Mouse (Mus musculus) kidney, embryonic 15.5 days (tissue): ENCODE results near the gene Dab2ip. TPM values are rescaled to one million over a fixed set of nuclear protein-coding genes. Genes with fewer than 3 reads are reported as not detected.
A peak's percentile ranks its signal among the peaks of the same experiment; 100 is the strongest.

ENCODE experiments used
- ATAC-seq: fragments of 200-750 bp; cut with Nextera tagmentation; replicated peaks from 2 replicates; pipeline ENCODE4 v1.8.0; 2017; ENCODE audit warnings: moderate TSS enrichment; ENCODE audit not compliant: low FRiP score
- H3K27ac ChIP-seq: fragments of 300-500 bp; sonication (generic); 2 replicates; pipeline ENCODE4 v1.5.1; 2015; ENCODE audit warnings: mild to moderate bottlenecking, inconsistent platforms
- H3K27me3 ChIP-seq: fragments of 300-500 bp; sonication (generic); 2 replicates; pipeline ENCODE4 v1.6.1; 2015; ENCODE audit warnings: inconsistent platforms
- H3K36me3 ChIP-seq: fragments of 300-500 bp; sonication (generic); 2 replicates; pipeline ENCODE4 v1.6.1; 2015; ENCODE audit warnings: inconsistent platforms
- H3K4me1 ChIP-seq: fragments of 300-500 bp; sonication (generic); 2 replicates; pipeline ENCODE4 v1.6.1; 2015; ENCODE audit warnings: inconsistent platforms
- H3K4me2 ChIP-seq: fragments of 300-500 bp; sonication (generic); 2 replicates; pipeline ENCODE4 v1.6.1; 2015; ENCODE audit warnings: moderate library complexity, mild to moderate bottlenecking, inconsistent platforms
- H3K4me3 ChIP-seq: fragments of 300-500 bp; sonication (generic); replicated peaks from 2 replicates; pipeline ENCODE4 v1.5.1; 2015; ENCODE audit warnings: mild to moderate bottlenecking, inconsistent platforms
- H3K9ac ChIP-seq: fragments of 300-500 bp; sonication (generic); 2 replicates; pipeline ENCODE4 v1.6.1; 2015; ENCODE audit warnings: mild to moderate bottlenecking, inconsistent platforms
- H3K9me3 ChIP-seq: fragments of 300-500 bp; sonication (generic); replicated peaks from 2 replicates; pipeline ENCODE4 v1.6.1; 2016; ENCODE audit warnings: inconsistent platforms
- WGBS: fragments of 180-500 bp; shearing (Covaris S2); methylation state at CpG from one replicate; pipeline ENCODE4 v1.1.7; 2015; ENCODE audit warnings: mixed read lengths; 5-methylcytosine and 5-hydroxymethylcytosine counted together
- polyA plus RNA-seq: library from polyadenylated mRNA; unstranded; fragments of >200 nt; fragmentation: Nextera tagmentation; extraction: Ambion mirVana; gene quantifications from 2 replicates; pipeline ENCODE4 v1.2.1, GENCODE M21; 2015

The Dab2ip gene
- polyA plus RNA-seq, 1 experiment from 2014 or later = 37.5 TPM

- peaks cover 25% of the 10 kb centered on the region for H3K27me3 ChIP-seq
- peaks cover 52% of the 10 kb centered on the region for H3K4me1 ChIP-seq
- no peaks in the 10 kb centered on the region for H3K36me3 ChIP-seq
- no peak overlapping the region for H3K4me2 ChIP-seq
- no peaks in the 10 kb centered on the region for H3K9me3 ChIP-seq
- H3K4me3 ChIP-seq = no peak overlapping the region
- H3K9ac ChIP-seq = no peak overlapping the region
- 52% methylated on average over 9 of the region's 9 CpGs for WGBS
- H3K27ac ChIP-seq = no peak overlapping the region
- ATAC-seq = no peak
Measured at GRCm38 (mm10) chr2:35588368-35588767, 30.3 kb downstream of the Dab2ip start.

GRCm38 (mm10) chr2:35589385-35589784 lies 31.3 kb downstream of the Dab2ip start:
- H3K9ac ChIP-seq = no peak overlapping the region
- H3K36me3 ChIP-seq = no peaks in the 10 kb centered on the region
- H3K27me3 ChIP-seq = peaks cover 15% of the 10 kb centered on the region
- no peak overlapping the region for H3K4me3 ChIP-seq
- no peak for ATAC-seq
- no peaks in the 10 kb centered on the region for H3K9me3 ChIP-seq
- H3K4me2 ChIP-seq = no peak overlapping the region
- no peak overlapping the region for H3K27ac ChIP-seq
- H3K4me1 ChIP-seq = peaks cover 49% of the 10 kb centered on the region
- 76% methylated on average over 10 of the region's 10 CpGs for WGBS

- no peak overlapping the region for H3K4me3 ChIP-seq
- peak; percentile 35 for ATAC-seq
- H3K36me3 ChIP-seq = no peaks in the 10 kb centered on the region
- H3K4me1 ChIP-seq = peaks cover 49% of the 10 kb centered on the region
- no peak overlapping the region for H3K4me2 ChIP-seq
- WGBS = 77% methylated on average over 4 of the region's 4 CpGs
- H3K9me3 ChIP-seq = no peaks in the 10 kb centered on the region
- no peak overlapping the region for H3K27ac ChIP-seq
- no peak overlapping the region for H3K9ac ChIP-seq
- peaks cover 13% of the 10 kb centered on the region; the same call in 1 of the 2 replicates for H3K27me3 ChIP-seq
Measured at GRCm38 (mm10) chr2:35589800-35590199, 31.7 kb downstream of the Dab2ip start.

- ATAC-seq = no peak
- H3K9ac ChIP-seq = no peak overlapping the region
- no peaks in the 10 kb centered on the region for H3K9me3 ChIP-seq
- H3K27me3 ChIP-seq = 0 out of 2 replicates have a peak, but pooled peaks cover 5% of the 10 kb centered on the region
- no peak overlapping the region for H3K27ac ChIP-seq
- no peaks in the 10 kb centered on the region for H3K36me3 ChIP-seq
- no peak overlapping the region for H3K4me2 ChIP-seq
- H3K4me1 ChIP-seq = peaks cover 56% of the 10 kb centered on the region
- H3K4me3 ChIP-seq = no peak overlapping the region
- WGBS = 61% methylated on average over 14 of the region's 14 CpGs
Measured at GRCm38 (mm10) chr2:35591961-35592724, 34.1 kb downstream of the Dab2ip start.

- Histone ChIP-seq H3K4me1 (peaks cover 57% of the 10 kb centered on the region), H3K4me3 (no peak overlapping the region), H3K9me3 (no peaks in the 10 kb centered on the region), H3K27ac (no peak overlapping the region), H3K27me3 (0 out of 2 replicates have a peak, but pooled peaks cover under 1% of the 10 kb centered on the region), H3K4me2 (no peak overlapping the region), H3K36me3 (no peaks in the 10 kb centered on the region), H3K9ac (no peak overlapping the region)
- WGBS = 81% methylated on average over 9 of the region's 9 CpGs
- no peak for ATAC-seq
Measured at GRCm38 (mm10) chr2:35592725-35593392, 34.8 kb downstream of the Dab2ip start.

GRCm38 (mm10) chr2:35593889-35594288 lies 35.8 kb downstream of the Dab2ip start:
- Histone ChIP-seq H3K27me3 (no peaks in the 10 kb centered on the region), H3K36me3 (no peaks in the 10 kb centered on the region), H3K9ac (no peak overlapping the region), H3K4me3 (no peak overlapping the region), H3K4me2 (no peak overlapping the region), H3K4me1 (peaks cover 56% of the 10 kb centered on the region), H3K27ac (no peak overlapping the region), H3K9me3 (no peaks in the 10 kb centered on the region)
- no peak for ATAC-seq
- 70% methylated on average over 7 of the region's 7 CpGs for WGBS

GRCm38 (mm10) chr2:35595102-35595501 lies 37.0 kb downstream of the Dab2ip start:
- H3K27me3 ChIP-seq = no peaks in the 10 kb centered on the region
- 79% methylated on average over 1 of the region's 1 CpGs for WGBS
- no peak overlapping the region for H3K4me2 ChIP-seq
- H3K4me3 ChIP-seq = no peak overlapping the region
- no peak overlapping the region for H3K27ac ChIP-seq
- no peaks in the 10 kb centered on the region for H3K9me3 ChIP-seq
- H3K4me1 ChIP-seq = peaks cover 51% of the 10 kb centered on the region
- H3K36me3 ChIP-seq = no peaks in the 10 kb centered on the region
- H3K9ac ChIP-seq = no peak overlapping the region
- ATAC-seq = no peak

- 68% methylated on average over 5 of the region's 5 CpGs for WGBS
- Histone ChIP-seq H3K9me3 (no peaks in the 10 kb centered on the region), H3K36me3 (no peaks in the 10 kb centered on the region), H3K9ac (no peak overlapping the region), H3K4me2 (no peak overlapping the region), H3K27ac (no peak overlapping the region), H3K4me3 (no peak overlapping the region), H3K4me1 (peaks cover 45% of the 10 kb centered on the region), H3K27me3 (no peaks in the 10 kb centered on the region)
- ATAC-seq = no peak
Measured at GRCm38 (mm10) chr2:35595718-35596117, 37.7 kb downstream of the Dab2ip start.

- WGBS = 63% methylated on average over 4 of the region's 4 CpGs
- H3K27me3 ChIP-seq = no peaks in the 10 kb centered on the region
- peaks cover 34% of the 10 kb centered on the region for H3K4me1 ChIP-seq
- H3K36me3 ChIP-seq = no peaks in the 10 kb centered on the region
- H3K4me3 ChIP-seq = no peak overlapping the region
- H3K9ac ChIP-seq = no peak overlapping the region
- H3K4me2 ChIP-seq = no peak overlapping the region
- H3K27ac ChIP-seq = no peak overlapping the region
- no peaks in the 10 kb centered on the region for H3K9me3 ChIP-seq
- no peak for ATAC-seq
Measured at GRCm38 (mm10) chr2:35596796-35597195, 38.7 kb downstream of the Dab2ip start.

- Histone ChIP-seq H3K9ac (no peak overlapping the region), H3K27ac (no peak overlapping the region), H3K36me3 (no peaks in the 10 kb centered on the region), H3K27me3 (no peaks in the 10 kb centered on the region), H3K4me2 (no peak overlapping the region), H3K4me1 (peaks cover 33% of the 10 kb centered on the region), H3K4me3 (no peak overlapping the region), H3K9me3 (no peaks in the 10 kb centered on the region)
- no peak for ATAC-seq
- WGBS = 52% methylated on average over 3 of the region's 3 CpGs
Measured at GRCm38 (mm10) chr2:35598819-35599218, 40.8 kb downstream of the Dab2ip start.

- Histone ChIP-seq H3K4me1 (peaks cover 45% of the 10 kb centered on the region), H3K4me2 (no peak overlapping the region), H3K4me3 (no peak overlapping the region), H3K27me3 (no peaks in the 10 kb centered on the region), H3K27ac (no peak overlapping the region), H3K9me3 (no peaks in the 10 kb centered on the region), H3K9ac (no peak overlapping the region), H3K36me3 (no peaks in the 10 kb centered on the region)
- no peak for ATAC-seq
- 80% methylated on average over 3 of the region's 3 CpGs for WGBS
Measured at GRCm38 (mm10) chr2:35601665-35602064, 43.6 kb downstream of the Dab2ip start.

GRCm38 (mm10) chr2:35607476-35607875 lies 49.4 kb downstream of the Dab2ip start:
- Histone ChIP-seq H3K27ac (no peak overlapping the region), H3K4me1 (peaks cover 67% of the 10 kb centered on the region), H3K9ac (no peak overlapping the region), H3K4me2 (no peak overlapping the region; the same call in 1 of the 2 replicates), H3K4me3 (no peak overlapping the region), H3K36me3 (no peaks in the 10 kb centered on the region), H3K9me3 (no peaks in the 10 kb centered on the region), H3K27me3 (no peaks in the 10 kb centered on the region)
- no peak for ATAC-seq
- WGBS = 11% methylated on average over 8 of the region's 8 CpGs
